Mouse (Mus musculus): ENCODE measurements at regions not wholly inside any gene's neighbourhood (a gene's known extent, or its start where the extent isn't known, plus 50 kb on each side); places are given as distances from the start of the nearest gene placed in this dataset.
A peak's percentile ranks its signal among the peaks of the same experiment; 100 is the strongest.

GRCm38 (mm10) chr16:49965528-49966250 is 165.4 kb downstream of the Cd47 start:
- ATAC-seq (replicated peaks; ENCODE audit: insufficient number of reproducible peaks, low FRiP score, low TSS enrichment, low read depth) (0 out of 2 replicates have a peak, but pooled peaks have one; percentile 59), DNase-seq (ENCODE audit: low spot score) (peak; percentile 12)
- Histone ChIP-seq H3K9ac (replicated peaks; ENCODE audit: low read length) (no peak overlapping the region), H3K4me3 (ENCODE audit: low read depth, low read length) (no peak overlapping the region), H3K27ac (replicated peaks; ENCODE audit: low read depth, low read length) (no peak overlapping the region), H3K4me2 (ENCODE audit: low read depth, low read length) (no peak overlapping the region), H3K9me3 (replicated peaks; ENCODE audit: control insufficient read depth, low read length) (no peaks in the 10 kb centered on the region), H3K27me3 (ENCODE audit: control insufficient read depth, insufficient read depth, low read length) (no peaks in the 10 kb centered on the region), H3K36me3 (replicated peaks; ENCODE audit: control insufficient read depth, insufficient read depth, low read depth, low read length) (no peaks in the 10 kb centered on the region), H3K4me1 (ENCODE audit: control insufficient read depth, insufficient read depth, low read length) (no peaks in the 10 kb centered on the region)
- WGBS, result 48% methylated on average over 7 of the region's 7 CpGs

GRCm38 (mm10) chr16:49966251-49966588 is 165.9 kb downstream of the Cd47 start:
- no peak overlapping the region for H3K4me2 ChIP-seq (ENCODE audit: low read depth, low read length)
- no peaks in the 10 kb centered on the region for H3K4me1 ChIP-seq (ENCODE audit: control insufficient read depth, insufficient read depth, low read length)
- WGBS, result 59% methylated on average over 2 of the region's 2 CpGs
- no peaks in the 10 kb centered on the region for H3K9me3 ChIP-seq (replicated peaks; ENCODE audit: control insufficient read depth, low read length)
- ATAC-seq (replicated peaks; ENCODE audit: insufficient number of reproducible peaks, low FRiP score, low TSS enrichment, low read depth) (no peak), DNase-seq (ENCODE audit: low spot score) (no peak)
- H3K9ac ChIP-seq (replicated peaks; ENCODE audit: low read length), result no peak overlapping the region
- H3K27ac ChIP-seq (replicated peaks; ENCODE audit: low read depth, low read length), result no peak overlapping the region
- no peaks in the 10 kb centered on the region for H3K36me3 ChIP-seq (replicated peaks; ENCODE audit: control insufficient read depth, insufficient read depth, low read depth, low read length)
- H3K27me3 ChIP-seq (ENCODE audit: control insufficient read depth, insufficient read depth, low read length), result no peaks in the 10 kb centered on the region
- H3K4me3 ChIP-seq (ENCODE audit: low read depth, low read length), result no peak overlapping the region

GRCm38 (mm10) chr16:49967110-49967509 is 166.8 kb downstream of the Cd47 start:
- Histone ChIP-seq H3K27ac (replicated peaks; ENCODE audit: low read depth, low read length) (no peak overlapping the region), H3K9ac (replicated peaks; ENCODE audit: low read length) (no peak overlapping the region), H3K27me3 (ENCODE audit: control insufficient read depth, insufficient read depth, low read length) (no peaks in the 10 kb centered on the region), H3K4me2 (ENCODE audit: low read depth, low read length) (no peak overlapping the region), H3K4me3 (ENCODE audit: low read depth, low read length) (no peak overlapping the region), H3K9me3 (replicated peaks; ENCODE audit: control insufficient read depth, low read length) (no peaks in the 10 kb centered on the region), H3K36me3 (replicated peaks; ENCODE audit: control insufficient read depth, insufficient read depth, low read depth, low read length) (no peaks in the 10 kb centered on the region), H3K4me1 (ENCODE audit: control insufficient read depth, insufficient read depth, low read length) (no peaks in the 10 kb centered on the region)
- ATAC-seq (replicated peaks; ENCODE audit: insufficient number of reproducible peaks, low FRiP score, low TSS enrichment, low read depth) (no peak), DNase-seq (ENCODE audit: low spot score) (no peak)
- 85% methylated on average over 7 of the region's 7 CpGs for whole genome bisulfite sequencing

DNA sequence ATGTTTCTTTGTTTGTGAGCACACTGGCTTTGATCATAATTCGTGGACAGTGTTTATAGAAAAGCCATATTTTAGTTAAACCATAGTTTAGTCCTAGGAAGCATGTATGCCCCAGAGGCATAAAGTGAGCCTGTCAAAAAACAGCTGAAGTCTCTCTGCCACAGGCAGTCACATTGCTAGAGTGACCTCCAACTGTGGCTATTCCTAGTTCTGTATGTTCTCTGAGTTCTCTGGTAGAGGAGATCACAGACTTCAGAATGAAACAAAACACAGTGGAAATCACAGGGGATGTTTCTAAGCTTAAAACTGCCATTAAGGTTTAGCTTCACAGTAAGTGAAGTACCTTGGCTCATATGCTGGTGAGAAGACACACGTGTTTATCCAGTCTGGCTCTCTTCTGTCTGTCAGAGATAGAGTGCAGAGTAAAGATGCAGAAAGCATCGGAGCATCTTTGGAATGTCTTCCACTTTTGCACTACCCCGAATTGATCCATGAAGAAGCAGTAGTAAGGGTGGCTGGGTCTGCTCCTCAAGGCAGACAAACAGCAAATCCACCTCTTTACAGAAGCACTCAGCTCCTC is 168.0 kb downstream of the Cd47 start:
- ATAC-seq (replicated peaks; ENCODE audit: insufficient number of reproducible peaks, low FRiP score, low TSS enrichment, low read depth) (no peak), DNase-seq (ENCODE audit: low spot score) (no peak)
- Histone ChIP-seq H3K4me2 (ENCODE audit: low read depth, low read length) (no peak overlapping the region), H3K27ac (replicated peaks; ENCODE audit: low read depth, low read length) (no peak overlapping the region), H3K27me3 (ENCODE audit: control insufficient read depth, insufficient read depth, low read length) (no peaks in the 10 kb centered on the region), H3K9ac (replicated peaks; ENCODE audit: low read length) (no peak overlapping the region), H3K36me3 (replicated peaks; ENCODE audit: control insufficient read depth, insufficient read depth, low read depth, low read length) (no peaks in the 10 kb centered on the region), H3K4me3 (ENCODE audit: low read depth, low read length) (no peak overlapping the region), H3K4me1 (ENCODE audit: control insufficient read depth, insufficient read depth, low read length) (no peaks in the 10 kb centered on the region), H3K9me3 (replicated peaks; ENCODE audit: control insufficient read depth, low read length) (no peaks in the 10 kb centered on the region)
- WGBS, result 76% methylated on average over 4 of the region's 4 CpGs

DNA sequence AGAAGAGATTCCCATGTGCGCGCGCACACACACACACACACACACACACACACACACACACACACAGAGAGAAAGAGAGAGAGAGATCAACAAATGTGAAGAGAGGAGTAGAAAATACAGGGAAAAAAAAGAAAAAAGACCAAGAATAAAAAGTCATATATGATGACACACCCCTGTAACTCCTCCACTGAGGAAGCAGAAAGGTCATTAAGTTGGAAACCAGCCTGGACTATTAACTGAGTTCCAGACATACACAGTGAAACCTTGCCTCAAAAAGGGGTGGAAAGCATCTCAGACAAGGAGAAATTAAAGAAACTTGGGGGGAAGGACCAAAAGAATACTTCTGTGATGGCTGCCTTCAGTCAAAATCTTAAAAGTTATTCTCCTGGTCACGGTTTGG is 168.7 kb downstream of the Cd47 start:
- H3K4me1 ChIP-seq (ENCODE audit: control insufficient read depth, insufficient read depth, low read length), result no peaks in the 10 kb centered on the region
- no peaks in the 10 kb centered on the region for H3K9me3 ChIP-seq (replicated peaks; ENCODE audit: control insufficient read depth, low read length)
- DNase-seq (ENCODE audit: low spot score) (no peak), ATAC-seq (replicated peaks; ENCODE audit: insufficient number of reproducible peaks, low FRiP score, low TSS enrichment, low read depth) (no peak)
- WGBS, result 92% methylated on average over 4 of the region's 4 CpGs
- H3K9ac ChIP-seq (replicated peaks; ENCODE audit: low read length), result no peak overlapping the region
- no peaks in the 10 kb centered on the region for H3K27me3 ChIP-seq (ENCODE audit: control insufficient read depth, insufficient read depth, low read length)
- no peaks in the 10 kb centered on the region for H3K36me3 ChIP-seq (replicated peaks; ENCODE audit: control insufficient read depth, insufficient read depth, low read depth, low read length)
- no peak overlapping the region for H3K4me3 ChIP-seq (ENCODE audit: low read depth, low read length)
- H3K4me2 ChIP-seq (ENCODE audit: low read depth, low read length), result no peak overlapping the region
- H3K27ac ChIP-seq (replicated peaks; ENCODE audit: low read depth, low read length), result no peak overlapping the region

DNA sequence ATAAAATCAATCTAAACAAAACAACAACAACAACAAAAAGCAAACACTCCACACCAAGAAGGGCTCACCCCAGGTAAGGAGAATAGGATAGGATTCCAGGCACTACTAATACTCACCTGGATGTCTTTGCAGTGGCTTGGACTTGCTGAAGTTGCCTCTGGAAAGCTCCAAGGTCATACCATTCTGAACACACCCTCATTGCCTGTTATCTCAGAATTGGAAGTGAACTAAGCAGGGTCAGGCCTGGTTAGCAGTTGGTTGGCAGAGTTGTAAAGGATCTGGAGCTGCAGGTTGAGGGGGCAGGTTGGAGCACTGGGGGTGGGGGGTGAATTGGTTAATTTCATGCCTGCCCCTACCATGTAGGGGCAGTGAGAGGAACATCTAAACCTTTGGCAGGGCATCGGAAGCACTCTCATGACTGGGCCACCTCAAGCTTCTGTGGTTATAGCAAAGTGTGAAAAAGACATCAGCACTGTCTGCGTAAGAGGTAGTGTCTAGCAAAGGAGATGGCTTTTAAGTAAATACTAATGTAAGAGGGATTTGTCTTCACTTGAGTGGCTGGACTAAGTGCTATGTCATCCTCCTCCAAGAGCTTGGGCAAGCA is 169.5 kb downstream of the Cd47 start:
- ATAC-seq (replicated peaks; ENCODE audit: insufficient number of reproducible peaks, low FRiP score, low TSS enrichment, low read depth), result no peak
- Histone ChIP-seq H3K9me3 (replicated peaks; ENCODE audit: control insufficient read depth, low read length) (no peaks in the 10 kb centered on the region), H3K9ac (replicated peaks; ENCODE audit: low read length) (no peak overlapping the region), H3K27ac (replicated peaks; ENCODE audit: low read depth, low read length) (no peak overlapping the region), H3K36me3 (replicated peaks; ENCODE audit: control insufficient read depth, insufficient read depth, low read depth, low read length) (no peaks in the 10 kb centered on the region), H3K4me1 (ENCODE audit: control insufficient read depth, insufficient read depth, low read length) (no peaks in the 10 kb centered on the region), H3K4me3 (ENCODE audit: low read depth, low read length) (no peak overlapping the region), H3K4me2 (ENCODE audit: low read depth, low read length) (no peak overlapping the region), H3K27me3 (ENCODE audit: control insufficient read depth, insufficient read depth, low read length) (no peaks in the 10 kb centered on the region)
- WGBS, result 90% methylated on average over 2 of the region's 2 CpGs
- no peak for DNase-seq (ENCODE audit: low spot score)

DNA sequence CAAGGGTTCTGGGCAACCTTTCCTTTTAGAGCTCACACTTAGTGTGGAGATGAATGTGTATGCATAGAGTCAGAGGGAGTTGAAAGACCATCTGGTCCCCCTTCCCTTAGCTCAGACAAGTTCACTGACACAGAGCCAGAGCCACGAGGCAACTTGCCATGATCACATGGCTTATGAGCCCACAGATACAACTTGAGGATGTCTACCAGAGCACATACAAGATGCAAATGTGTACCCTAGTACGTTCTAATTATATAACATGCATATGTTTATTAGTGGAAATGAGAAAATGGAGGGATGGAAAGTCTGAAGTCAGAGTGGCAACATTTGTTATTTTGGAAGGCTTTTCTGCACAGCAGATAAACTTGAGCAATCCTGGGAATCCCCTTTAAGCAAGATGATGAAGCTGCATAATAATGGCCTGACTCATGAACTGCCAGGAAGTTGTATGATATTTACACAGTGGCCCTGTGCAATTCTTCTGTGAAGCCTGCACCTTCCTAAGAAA is 170.0 kb downstream of the Cd47 start:
- no peak for DNase-seq (ENCODE audit: low spot score)
- WGBS, result 83% methylated on average over 2 of the region's 2 CpGs
- H3K27me3 ChIP-seq (ENCODE audit: control insufficient read depth, insufficient read depth, low read length), result no peaks in the 10 kb centered on the region
- no peak overlapping the region for H3K9ac ChIP-seq (replicated peaks; ENCODE audit: low read length)
- ATAC-seq (replicated peaks; ENCODE audit: insufficient number of reproducible peaks, low FRiP score, low TSS enrichment, low read depth), result no peak
- no peak overlapping the region for H3K4me2 ChIP-seq (ENCODE audit: low read depth, low read length)
- H3K36me3 ChIP-seq (replicated peaks; ENCODE audit: control insufficient read depth, insufficient read depth, low read depth, low read length), result no peaks in the 10 kb centered on the region
- H3K27ac ChIP-seq (replicated peaks; ENCODE audit: low read depth, low read length), result no peak overlapping the region
- H3K4me1 ChIP-seq (ENCODE audit: control insufficient read depth, insufficient read depth, low read length), result no peaks in the 10 kb centered on the region
- no peaks in the 10 kb centered on the region for H3K9me3 ChIP-seq (replicated peaks; ENCODE audit: control insufficient read depth, low read length)
- H3K4me3 ChIP-seq (ENCODE audit: low read depth, low read length), result no peak overlapping the region

- no peak overlapping the region for H3K27ac ChIP-seq (replicated peaks; ENCODE audit: low read depth, low read length)
- no peak for ATAC-seq (replicated peaks; ENCODE audit: insufficient number of reproducible peaks, low FRiP score, low TSS enrichment, low read depth)
- no peak overlapping the region for H3K4me3 ChIP-seq (ENCODE audit: low read depth, low read length)
- H3K9ac ChIP-seq (replicated peaks; ENCODE audit: low read length), result no peak overlapping the region
- no peak for DNase-seq (ENCODE audit: low spot score)
- H3K4me2 ChIP-seq (ENCODE audit: low read depth, low read length), result no peak overlapping the region
- WGBS, result 77% methylated on average over 3 of the region's 3 CpGs
- no peaks in the 10 kb centered on the region for H3K27me3 ChIP-seq (ENCODE audit: control insufficient read depth, insufficient read depth, low read length)
- no peaks in the 10 kb centered on the region for H3K36me3 ChIP-seq (replicated peaks; ENCODE audit: control insufficient read depth, insufficient read depth, low read depth, low read length)
- H3K9me3 ChIP-seq (replicated peaks; ENCODE audit: control insufficient read depth, low read length), result no peaks in the 10 kb centered on the region
- H3K4me1 ChIP-seq (ENCODE audit: control insufficient read depth, insufficient read depth, low read length), result no peaks in the 10 kb centered on the region
These were observed 170.8 kb downstream of the Cd47 start for GRCm38 (mm10) chr16:49971141-49971555.
